ENCODE assay signal across 9 mouse cellular contexts in the genomic region with DNA sequence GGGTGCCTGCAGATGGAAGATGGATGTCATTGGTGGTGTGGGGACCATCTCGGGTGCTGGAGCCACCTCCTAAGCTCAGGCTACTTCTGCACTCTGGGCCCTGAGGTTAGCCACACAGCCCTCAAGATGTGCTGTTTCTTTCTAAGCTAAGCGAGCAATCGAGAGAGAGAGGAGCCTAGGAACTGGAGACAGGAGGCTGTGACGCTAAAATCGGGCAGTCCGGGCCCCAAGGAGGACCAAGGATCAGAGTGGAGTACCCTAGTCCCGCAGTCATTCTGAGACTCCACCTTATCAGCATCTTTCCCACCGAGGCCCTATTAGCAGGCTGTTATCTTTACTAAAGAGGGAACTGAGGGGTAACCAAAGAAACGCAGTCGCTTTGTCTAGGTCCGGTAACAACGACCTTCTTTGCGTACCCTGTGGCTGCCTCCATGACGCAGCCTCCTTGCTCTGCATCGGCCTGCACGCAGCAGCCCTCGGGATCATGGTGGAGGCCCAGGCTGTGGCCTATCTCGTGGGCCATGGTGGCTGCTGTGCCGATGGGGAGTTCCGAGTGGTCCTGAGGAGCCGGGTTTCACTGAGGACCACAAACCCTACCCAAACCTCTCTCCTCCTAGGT. TPM values are rescaled to one million over a fixed set of nuclear protein-coding genes. Genes with fewer than 3 reads are reported as not detected.
DNase-seq lines count a peak whose midpoint lies in the region; ATAC-seq and TF ChIP-seq lines count a peak whose summit lies in the region.
"Had no signal": no experiment of that assay in that cellular context is flagged by ENCODE, and none has a peak within 500 bp of the region (broad histone marks: within the 10 kb centered on the region; RNA-seq: fewer than 3 reads in every experiment).

No protein-coding gene starts in this region.

- ATAC-seq in forebrain, postnatal 0 days, result peak; percentile 30; the same call in 1 of the 2 replicates
- no peak for ATAC-seq in liver, embryonic 14.5 days (ENCODE audit: insufficient read depth)

- no peak for TF ChIP-seq POLR2A in ES-Bruce4 (IDR thresholded peaks at IDR 0.05; ENCODE audit: insufficient read depth, low read length)

- peak; percentile 82 for DNase-seq in heart, adult 11 months
- DNase-seq in heart, postnatal 4 days, result no peak
- no peak for DNase-seq in forebrain, postnatal 0 days
- DNase-seq in liver, embryonic 14.5 days (ENCODE audit: low read depth in 3 of 3, low spot score in 3 of 3), result no peak
- no peak for DNase-seq in left cerebral cortex, postnatal 14 days (ENCODE audit: low spot score in 2 of 2)
- no peak for DNase-seq in right cerebral cortex, postnatal 36 days (ENCODE audit: low spot score in 2 of 2)
- DNase-seq in spleen, adult 18-20 months, result no peak

- no peak for TF ChIP-seq CTCF in ES-Bruce4 (IDR thresholded peaks at IDR 0.05; ENCODE audit: low read depth, low read length)
- no peak for TF ChIP-seq CTCF in forebrain, postnatal 0 days (IDR thresholded peaks at IDR 0.05; ENCODE audit: low read depth)
- TF ChIP-seq CTCF in liver, embryonic 14.5 days (IDR thresholded peaks at IDR 0.05; ENCODE audit: low read depth), result no peak

- WGBS in forebrain, postnatal 0 days, result 2% methylated on average over 21 of the region's 21 CpGs
- WGBS in liver, embryonic 14.5 days (ENCODE audit: insufficient replicate concordance), result 2% methylated on average over 21 of the region's 21 CpGs

- peak overlapping the region; percentile 30 for H3K4me3 ChIP-seq in ES-Bruce4 (ENCODE audit: low read depth, low read length)
- peak overlapping the region; percentile 30 for H3K4me3 ChIP-seq in forebrain, postnatal 0 days (ENCODE audit: low read depth, low read length)
- H3K4me3 ChIP-seq in liver, embryonic 14.5 days (ENCODE audit: insufficient read depth in 1 of 2, low read depth in 2 of 2, low read length in 2 of 2), result peak overlapping the region in 1 of 2 experiments; percentile 10; a peak in 2 of 4 replicates

- TF ChIP-seq EP300 in ES-Bruce4 (IDR thresholded peaks at IDR 0.05; ENCODE audit: insufficient read depth, low read depth, low read length), result no peak
- TF ChIP-seq EP300 in liver, embryonic 14.5 days (IDR thresholded peaks at IDR 0.05; ENCODE audit: low read depth), result no peak

- H3K9ac ChIP-seq in ES-Bruce4 (ENCODE audit: low read depth, poor library complexity, severe bottlenecking), result 0 out of 2 replicates have a peak overlapping the region, but pooled peaks have one; percentile 5
- peak overlapping the region; percentile 31 for H3K9ac ChIP-seq in forebrain, postnatal 0 days
- no peak overlapping the region for H3K9ac ChIP-seq in liver, embryonic 14.5 days (replicated peaks)

- no peaks in the 10 kb centered on the region for H3K9me3 ChIP-seq in ES-Bruce4 (replicated peaks; ENCODE audit: control insufficient read depth, insufficient read depth, low read length, poor library complexity, severe bottlenecking)
- no peaks in the 10 kb centered on the region for H3K9me3 ChIP-seq in forebrain, postnatal 0 days (ENCODE audit: low read length)
- no peaks in the 10 kb centered on the region for H3K9me3 ChIP-seq in liver, embryonic 14.5 days (ENCODE audit: control insufficient read depth, low read length)

- H3K27me3 ChIP-seq in ES-Bruce4 (ENCODE audit: control insufficient read depth, insufficient read depth, low read length, poor library complexity, severe bottlenecking), result peaks cover 3% of the 10 kb centered on the region; the same call in 1 of the 2 replicates
- H3K27me3 ChIP-seq in forebrain, postnatal 0 days (ENCODE audit: insufficient read depth, low read length), result peaks cover 44% of the 10 kb centered on the region
- peaks cover 55% of the 10 kb centered on the region for H3K27me3 ChIP-seq in liver, embryonic 14.5 days (ENCODE audit: control insufficient read depth, insufficient read depth, low read length)

- no peaks in the 10 kb centered on the region for H3K4me1 ChIP-seq in ES-Bruce4 (ENCODE audit: control insufficient read depth, insufficient read depth, low read length)
- H3K4me1 ChIP-seq in forebrain, postnatal 0 days (ENCODE audit: insufficient read depth), result peaks cover 6% of the 10 kb centered on the region; the same call in 1 of the 2 replicates
- peaks cover 0 to 3% of the 10 kb centered on the region in 2 experiments; a peak in 2 of 4 replicates for H3K4me1 ChIP-seq in liver, embryonic 14.5 days (replicated peaks; ENCODE audit: control insufficient read depth in 2 of 2, insufficient read depth in 2 of 2, low read length in 1 of 2)

- H3K27ac ChIP-seq in ES-Bruce4 (ENCODE audit: insufficient read depth, low read length), result no peak overlapping the region
- no peak overlapping the region for H3K27ac ChIP-seq in forebrain, postnatal 0 days (ENCODE audit: low read depth, low read length)
- H3K27ac ChIP-seq in liver, embryonic 14.5 days, result no peak overlapping the region

- intact Hi-C loops in left cerebral cortex, postnatal 14 days (cut with DNase I), result no loop called here

- peak overlapping the region; percentile 46 for H3K4me2 ChIP-seq in forebrain, postnatal 0 days (ENCODE audit: low read depth)
- peak overlapping the region; percentile 8; the same call in 1 of the 2 replicates for H3K4me2 ChIP-seq in liver, embryonic 14.5 days (ENCODE audit: low read depth)

- no peaks in the 10 kb centered on the region for H3K36me3 ChIP-seq in ES-Bruce4 (ENCODE audit: control insufficient read depth, insufficient read depth, low read length, poor library complexity, severe bottlenecking)
- no peaks in the 10 kb centered on the region for H3K36me3 ChIP-seq in forebrain, postnatal 0 days (ENCODE audit: insufficient read depth)
- H3K36me3 ChIP-seq in liver, embryonic 14.5 days (replicated peaks; ENCODE audit: control insufficient read depth, insufficient read depth, low read depth), result no peaks in the 10 kb centered on the region

RNA-seq across cellular contexts. Expression of gene Adam33, which starts 8.9 kb away (rescaled TPM):
- 1 to 10 TPM; 2.4 to 3.2 TPM for total RNA-seq in heart, postnatal 4 days (2021)
- polyA plus RNA-seq in ES-Bruce4 (2011; ENCODE audit: insufficient read depth, insufficient read length, low read depth, missing spikeins), result 0.37 TPM in 1 of 2 replicates, not detected in the other
- 0.77 and 3.1 TPM in 2 replicates for total RNA-seq in forebrain, postnatal 0 days (2014; rRNA removed)
- polyA plus RNA-seq in forebrain, postnatal 0 days (2015; fragmentation: Nextera tagmentation; extraction: Ambion mirVana), result 0.82 and 0.85 TPM in 2 replicates
- polyA plus RNA-seq in liver, embryonic 14.5 days (2012; rRNA removed), result 0.31 and 0.67 TPM in 2 replicates
- 0.17 and 0.43 TPM in 2 replicates for polyA plus RNA-seq in liver, embryonic 14.5 days (2014; fragmentation: Nextera tagmentation; extraction: Ambion mirVana)
- 1 to 10 TPM; 2.3 to 3.7 TPM for total RNA-seq in left cerebral cortex, postnatal 14 days (2021)

RNA-seq across cellular contexts. Expression of gene Gfra4, which starts 11.9 kb away (rescaled TPM):
- 1 to 10 TPM; 4.1 to 4.5 TPM for total RNA-seq in heart, postnatal 4 days (2021)
- polyA plus RNA-seq in ES-Bruce4 (2011; ENCODE audit: insufficient read depth, insufficient read length, low read depth, missing spikeins), result 0.73 TPM in 1 of 2 replicates, not detected in the other
- 39.8 and 52.0 TPM in 2 replicates for total RNA-seq in forebrain, postnatal 0 days (2014; rRNA removed)
- polyA plus RNA-seq in forebrain, postnatal 0 days (2015; fragmentation: Nextera tagmentation; extraction: Ambion mirVana), result 53.7 and 61.9 TPM in 2 replicates
- polyA plus RNA-seq in liver, embryonic 14.5 days (2012; rRNA removed), result 0.16 and 0.40 TPM in 2 replicates
- 0.10 and 0.15 TPM in 2 replicates for polyA plus RNA-seq in liver, embryonic 14.5 days (2014; fragmentation: Nextera tagmentation; extraction: Ambion mirVana)
- 10 to 100 TPM; 52.4 to 54.2 TPM for total RNA-seq in left cerebral cortex, postnatal 14 days (2021)

RNA-seq across cellular contexts. Expression of gene Siglec1, which starts 31.8 kb away (rescaled TPM):
- total RNA-seq in heart, postnatal 4 days (2021), result under 1 TPM; 0.52 to 0.79 TPM
- polyA plus RNA-seq in ES-Bruce4 (2011; ENCODE audit: insufficient read depth, insufficient read length, low read depth, missing spikeins), result 0.16 TPM in 1 of 2 replicates, not detected in the other
- total RNA-seq in forebrain, postnatal 0 days (2014; rRNA removed), result 0.62 and 1.7 TPM in 2 replicates
- polyA plus RNA-seq in forebrain, postnatal 0 days (2015; fragmentation: Nextera tagmentation; extraction: Ambion mirVana), result 0.18 and 0.19 TPM in 2 replicates
- 0.93 and 1.0 TPM in 2 replicates for polyA plus RNA-seq in liver, embryonic 14.5 days (2012; rRNA removed)
- polyA plus RNA-seq in liver, embryonic 14.5 days (2014; fragmentation: Nextera tagmentation; extraction: Ambion mirVana), result 0.70 and 0.78 TPM in 2 replicates
- total RNA-seq in left cerebral cortex, postnatal 14 days (2021), result under 1 TPM; 0.51 to 0.59 TPM
- polyA plus RNA-seq: inflammation-experienced regulatory T-cells, adult 6 months had no signal
